Mouse (Mus musculus) testis, postnatal 14 days (tissue): ENCODE measurements at regions not wholly inside any gene's neighbourhood (a gene's known extent, or its start where the extent isn't known, plus 50 kb on each side); places are given as distances from the start of the nearest gene placed in this dataset.
"Not testable (repeated sequence)": the region's sequence is repeated elsewhere in the genome, so short reads cannot be mapped to it uniquely, and the experiment has no call there.

ENCODE experiments used
- DNase-seq: peaks from one replicate; pipeline ENCODE4 v3.0.0; 2021; ENCODE audit warnings: low spot score

DNA sequence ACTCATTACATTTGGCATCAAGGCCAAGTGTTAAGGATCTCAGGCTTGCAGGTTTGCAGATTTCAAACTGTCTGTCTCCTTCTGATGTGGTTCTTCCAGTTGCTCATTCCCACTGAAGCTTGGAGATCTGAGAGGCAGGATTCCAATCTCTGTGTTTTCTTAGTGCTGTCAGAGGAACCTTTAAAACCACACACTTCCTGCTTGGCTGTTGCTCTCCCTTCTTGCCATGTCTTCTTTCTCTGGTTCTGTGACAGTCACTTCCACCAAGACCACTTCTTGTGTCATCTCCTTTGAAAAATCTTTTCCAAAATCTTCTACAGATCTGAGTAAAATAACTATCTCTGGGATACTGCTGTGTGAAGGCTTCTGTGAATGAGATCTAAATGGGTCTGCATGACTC lies 117.3 kb downstream of the Gm5426 start:
- no peak for DNase-seq

- no peak for DNase-seq
Measured at GRCm38 (mm10) chr10:96254250-96254862, 118.0 kb downstream of the Gm5426 start.

GRCm38 (mm10) chr10:96257935-96258334 lies 121.5 kb downstream of the Gm5426 start:
- no peak for DNase-seq

DNA sequence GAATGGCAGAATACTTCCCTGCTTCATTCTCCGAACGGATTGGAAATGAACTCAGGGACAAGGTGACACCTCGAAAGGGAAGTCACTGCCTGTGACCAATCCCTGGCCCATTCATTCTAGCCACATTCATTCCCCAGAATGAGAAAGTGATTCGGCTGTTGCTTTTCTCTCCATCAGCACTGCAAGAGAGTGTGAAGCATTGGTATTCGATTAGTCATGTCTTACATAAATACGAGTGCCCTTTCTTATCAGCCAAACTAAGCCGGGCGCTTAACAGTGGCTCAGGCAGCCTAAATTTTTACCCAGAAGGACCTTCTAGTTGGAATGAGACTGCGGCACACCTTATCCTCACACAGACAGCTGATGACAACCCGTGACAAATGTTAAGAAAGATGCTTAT lies 122.8 kb downstream of the Gm5426 start:
- DNase-seq: no peak

GRCm38 (mm10) chr10:96259648-96260047 lies 123.2 kb downstream of the Gm5426 start:
- DNase-seq: no peak

DNA sequence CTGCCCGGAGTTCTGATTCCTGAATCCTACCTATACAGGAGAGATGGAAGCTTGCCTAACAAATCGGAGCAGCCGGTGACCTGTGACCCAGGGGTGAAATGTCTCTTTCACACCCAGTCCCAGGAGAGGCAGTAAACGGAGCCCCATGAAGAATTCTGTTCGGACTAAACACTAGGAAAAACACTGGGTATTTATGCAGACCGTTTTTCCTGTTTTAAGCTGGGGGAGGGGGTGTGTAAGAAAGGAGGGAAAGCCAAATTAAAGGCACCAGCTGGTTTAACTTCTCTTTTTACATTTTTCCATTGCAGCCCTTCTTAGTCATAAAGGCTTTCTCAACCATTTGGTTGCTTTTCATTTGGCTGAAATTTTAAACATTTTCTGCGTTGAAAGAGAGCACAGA lies 127.1 kb downstream of the Gm5426 start:
- DNase-seq: no peak

GRCm38 (mm10) chr10:96264433-96264832 lies 128.0 kb downstream of the Gm5426 start:
- DNase-seq: no peak

- DNase-seq: no peak
Measured at GRCm38 (mm10) chr10:96264866-96265265, 128.5 kb downstream of the Gm5426 start.

DNA sequence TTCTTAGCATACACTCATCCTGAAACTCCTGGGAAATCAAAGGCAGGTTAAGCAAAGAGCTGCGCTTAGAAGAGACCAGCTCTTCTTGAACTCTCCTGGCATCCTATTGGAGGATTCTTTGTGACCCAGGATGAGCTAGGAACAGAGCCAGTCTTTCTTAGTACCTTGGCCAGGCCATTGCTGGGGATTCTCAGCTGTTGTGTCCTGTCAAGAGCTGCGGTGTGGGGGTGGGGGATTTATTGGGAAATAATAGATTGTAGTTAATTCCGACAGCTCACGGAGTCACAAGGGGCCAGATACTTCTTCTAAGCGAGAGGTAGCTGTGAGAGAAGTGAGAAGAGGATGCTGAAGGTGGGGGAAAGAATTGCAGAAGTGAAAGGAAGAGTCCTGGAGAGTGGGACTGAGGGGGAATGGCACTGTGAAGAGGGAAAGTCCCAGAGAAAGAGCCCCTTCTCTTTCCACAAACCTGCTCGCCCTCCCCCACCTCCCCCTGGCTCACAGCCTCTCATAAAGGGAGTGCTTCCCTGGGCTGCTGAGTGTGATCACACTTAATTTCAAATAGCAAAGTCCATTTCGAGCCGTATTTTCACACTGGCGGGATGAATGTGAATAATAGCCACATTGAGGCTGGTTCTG lies 129.8 kb downstream of the Gm5426 start:
- DNase-seq: no peak

DNA sequence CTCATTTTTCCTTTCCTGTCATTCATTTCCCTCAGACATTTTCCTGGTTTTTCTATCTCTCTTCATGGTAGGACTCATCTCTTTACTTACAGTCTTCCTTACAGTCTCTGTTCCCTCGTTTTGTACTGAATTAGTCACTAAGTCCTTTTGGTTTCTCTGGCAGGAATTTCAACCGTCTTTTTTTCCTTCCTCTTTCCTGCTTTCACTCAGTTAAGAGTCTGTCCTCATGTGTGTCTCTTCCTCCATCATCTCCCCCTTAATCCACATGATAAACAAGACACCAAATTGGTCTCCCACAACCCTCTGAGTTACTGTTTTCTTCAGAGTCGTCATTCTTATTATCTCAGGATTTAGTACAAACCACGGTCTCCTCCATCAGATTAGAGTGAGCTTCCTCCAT lies 131.2 kb downstream of the Gm5426 start:
- no peak for DNase-seq

- DNase-seq: no peak
Measured at GRCm38 (mm10) chr10:96273607-96274365, 137.4 kb downstream of the Gm5426 start.

GRCm38 (mm10) chr10:96280149-96280548 lies 143.7 kb downstream of the Gm5426 start:
- no peak for DNase-seq

- no peak for DNase-seq
Measured at GRCm38 (mm10) chr10:96285407-96286093, 149.1 kb downstream of the Gm5426 start.

GRCm38 (mm10) chr10:96286094-96286485 lies 149.7 kb downstream of the Gm5426 start:
- no peak for DNase-seq

DNA sequence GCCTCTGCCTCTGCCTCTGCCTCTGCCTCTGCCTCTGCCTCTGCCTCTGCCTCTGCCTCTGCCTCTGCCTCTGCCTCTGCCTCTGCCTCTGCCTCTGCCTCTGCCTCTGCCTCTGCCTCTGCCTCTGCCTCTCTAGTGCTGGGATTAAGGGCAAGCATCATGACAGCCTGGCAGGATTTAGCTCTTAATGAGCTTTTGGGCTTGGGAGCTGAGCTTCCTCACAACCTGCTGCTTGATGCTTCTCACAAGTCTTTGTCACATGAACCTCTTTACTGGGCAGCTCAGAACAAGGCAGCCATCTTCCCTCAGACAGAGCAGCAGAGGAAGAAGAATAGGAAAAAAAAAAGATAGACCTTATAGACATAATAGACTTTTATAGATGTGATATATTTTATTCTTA lies 152.6 kb downstream of the Gm5426 start:
- not testable (repeated sequence) for DNase-seq

- DNase-seq: no peak
Measured at GRCm38 (mm10) chr10:96293622-96294021, 157.2 kb downstream of the Gm5426 start.

- DNase-seq: no peak
Measured at GRCm38 (mm10) chr10:96294666-96295065, 158.3 kb downstream of the Gm5426 start.

GRCm38 (mm10) chr10:96297658-96298057 lies 161.3 kb downstream of the Gm5426 start:
- DNase-seq: no peak

GRCm38 (mm10) chr10:96298566-96298965 lies 162.2 kb downstream of the Gm5426 start:
- no peak for DNase-seq

DNA sequence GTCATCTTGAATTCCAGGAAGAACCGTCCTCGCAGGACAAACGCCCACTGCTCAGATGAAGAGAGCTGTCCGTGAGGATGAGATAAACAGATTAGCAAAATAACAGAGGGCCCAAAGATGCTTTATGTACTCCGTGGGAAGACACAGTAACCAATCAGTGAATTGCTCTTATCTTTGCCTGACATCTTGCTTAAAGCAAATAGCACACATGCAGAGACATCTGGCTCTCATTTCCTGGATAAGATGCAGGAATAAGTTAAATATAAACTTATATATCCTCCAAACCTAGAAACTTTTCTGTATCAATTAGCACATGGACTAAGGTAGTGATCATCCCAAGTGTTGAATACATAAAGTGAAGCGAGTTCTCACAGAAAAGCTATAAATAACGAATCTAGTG lies 169.3 kb downstream of the Gm5426 start:
- no peak for DNase-seq

- no peak for DNase-seq
Measured at GRCm38 (mm10) chr10:96308713-96309445, 172.5 kb downstream of the Gm5426 start.

DNA sequence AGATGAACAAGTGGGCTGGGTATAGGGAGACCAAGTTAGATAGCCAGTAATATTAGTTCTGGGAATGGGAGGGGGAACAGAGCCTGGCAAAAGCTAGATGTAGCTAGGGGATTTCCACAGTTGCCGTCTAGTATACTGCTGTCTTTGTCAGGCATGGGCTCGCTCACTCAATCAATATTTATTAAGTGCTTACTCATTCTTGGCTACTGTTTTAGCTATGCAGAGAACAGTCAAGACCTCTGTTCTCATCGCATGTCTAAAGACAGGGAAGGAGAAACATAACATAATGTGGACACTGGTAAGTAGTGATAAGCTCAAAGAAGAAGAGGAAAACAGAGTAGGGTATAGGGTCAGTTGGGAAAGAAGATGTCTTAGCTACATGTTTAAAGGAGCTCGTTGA lies 173.4 kb downstream of the Gm5426 start:
- no peak for DNase-seq
